Mouse (Mus musculus) monocyte, adult 59 days (primary cell): ENCODE results near the gene 1700019A02Rik. TPM values are rescaled to one million over a fixed set of nuclear protein-coding genes. Genes with fewer than 3 reads are reported as not detected.

Experiments
- total RNA-seq, 2 experiments: library from RNA; stranded (reverse); gene quantifications; one replicate each; pipeline ENCODE4 v1.2.4; 2023

The 1700019A02Rik gene
- not detected for total RNA-seq

GRCm38 (mm10) chr1:53187536-53187935 is at the start of gene 1700019A02Rik:
Gene 1700019A02Rik, minus strand, starts transcription at chr1:53187636.

Other genes starting within 250 kb of the 1700019A02Rik start
- gene 1700019D03Rik, start 167.5 kb downstream of the 1700019A02Rik start, total RNA-seq = not detected
- gene Mstn, start 126.0 kb downstream of the 1700019A02Rik start, total RNA-seq = not detected
- 1 to 10 TPM; 7.1 to 8.4 TPM for gene Pms1, start 109.4 kb upstream of the 1700019A02Rik start, total RNA-seq
- 10 to 100 TPM in 1 of 2 experiments, 1 to 10 TPM in 1; 9.9 to 11.3 TPM for gene Ormdl1, start 109.5 kb upstream of the 1700019A02Rik start, total RNA-seq
- gene Gm28778, start 109.5 kb upstream of the 1700019A02Rik start, total RNA-seq = not detected
- gene Osgepl1, start 126.0 kb upstream of the 1700019A02Rik start, total RNA-seq = 1 to 10 TPM; 3.3 to 5.9 TPM
- not detected for gene Asdurf, start 165.0 kb upstream of the 1700019A02Rik start, total RNA-seq
- not detected for gene Gm28551, start 165.0 kb upstream of the 1700019A02Rik start, total RNA-seq
- gene Asnsd1, start 165.1 kb upstream of the 1700019A02Rik start, total RNA-seq = 10 to 100 TPM; 35.2 to 37.5 TPM